Mouse (Mus musculus) ES-E14 (cell line): Measurements from ENCODE around the gene Csrnp3. TPM values are rescaled to one million over a fixed set of nuclear protein-coding genes. Genes with fewer than 3 reads are reported as not detected.

Experiments used
- DNase-seq: peaks from one replicate; pipeline ENCODE4 v3.0.0-alpha.2; 2013; ENCODE audit warnings: low read depth, low spot score
- H3K27ac ChIP-seq: 2 replicates; pipeline ENCODE4 v1.5.1; 2012; ENCODE audit warnings: low read depth, mild to moderate bottlenecking, low read length, moderate library complexity, mixed read lengths; ENCODE audit not compliant: poor library complexity, insufficient read depth, severe bottlenecking
- H3K36me3 ChIP-seq: 2 replicates; pipeline ENCODE4 v1.6.1; 2012; ENCODE audit warnings: mild to moderate bottlenecking, low read length, moderate library complexity, mixed read lengths; ENCODE audit not compliant: control insufficient read depth, poor library complexity, insufficient read depth, severe bottlenecking
- H3K4me1 ChIP-seq, 2 experiments: fragments of 150-350 bp in 1 of 2; sonication (generic) in 1 of 2; 2 replicates each; pipeline ENCODE4 v1.6.1; 2012; ENCODE audit warnings: low read length in 2 of 2, mild to moderate bottlenecking in 1 of 2, mixed read lengths in 1 of 2; ENCODE audit not compliant: control insufficient read depth in 2 of 2, insufficient read depth in 2 of 2, poor library complexity in 1 of 2
- H3K4me3 ChIP-seq, 2 experiments: fragments of 150-350 bp in 1 of 2; sonication (generic) in 1 of 2; 2 replicates each; pipeline ENCODE4 v1.5.1; 2012; ENCODE audit warnings: low read length in 2 of 2, low read depth in 1 of 2, mild to moderate bottlenecking in 1 of 2, mixed read lengths in 1 of 2; ENCODE audit not compliant: insufficient read depth in 1 of 2, poor library complexity in 1 of 2, severe bottlenecking in 1 of 2
- H3K9ac ChIP-seq: 2 replicates; pipeline ENCODE4 v1.6.1; 2012; ENCODE audit warnings: low read depth, mild to moderate bottlenecking, low read length, mixed read lengths; ENCODE audit not compliant: poor library complexity, insufficient read depth, severe bottlenecking
- H3K9me3 ChIP-seq: fragments of 150-350 bp; sonication (generic); 2 replicates; pipeline ENCODE4 v1.6.1; 2012; ENCODE audit warnings: low read depth, mild to moderate bottlenecking, low read length; ENCODE audit not compliant: control insufficient read depth, insufficient read depth
- CHD2 ChIP-seq: IDR thresholded peaks from 2 replicates; pipeline ENCODE4 v1.6.1; 2014; ENCODE audit warnings: mild to moderate bottlenecking, low read depth, low read length, inconsistent platforms
- HCFC1 ChIP-seq: IDR thresholded peaks from 2 replicates; pipeline ENCODE4 v1.6.1; 2012; ENCODE audit warnings: low read length, inconsistent platforms, borderline replicate concordance; ENCODE audit not compliant: insufficient read depth
- MAFK ChIP-seq: IDR thresholded peaks from 2 replicates; pipeline ENCODE4 v1.6.1; 2014; ENCODE audit warnings: mild to moderate bottlenecking, low read depth, low read length, inconsistent platforms; ENCODE audit not compliant: insufficient read depth
- ZC3H11A ChIP-seq: IDR thresholded peaks from 2 replicates; pipeline ENCODE4 v1.6.1; 2012; ENCODE audit warnings: low read depth, mild to moderate bottlenecking, inconsistent platforms, low read length, borderline replicate concordance
- ZNF384 ChIP-seq: IDR thresholded peaks from 2 replicates; pipeline ENCODE4 v1.6.1; 2012; ENCODE audit warnings: low read depth, low read length, inconsistent platforms
- in situ Hi-C, 2 experiments: fragments of 600-800 bp; cut with MboI; formaldehyde crosslinking; loops; one replicate each; pipeline ENCODE4 v1.15.1; 2025; ENCODE audit warnings: low sequenced_read_pairs in 2 of 2, inconsistent platforms in 1 of 2; ENCODE audit not compliant: unreplicated experiment in 2 of 2
- total RNA-seq: library from RNA; depleted of rRNA; stranded (reverse); fragments of 300-350 nt; gene quantifications from 2 replicates; pipeline ENCODE4 v1.2.3, GENCODE M21; 2012

The Csrnp3 gene
- total RNA-seq, 1 experiment: 4.3 TPM

- H3K4me3 ChIP-seq: no peak overlapping the region; a peak in 1 of 4 replicates
- TF ChIP-seq CHD2: no peak
- TF ChIP-seq HCFC1: no peak
- TF ChIP-seq ZNF384: no peak
- TF ChIP-seq ZC3H11A: no peak
- TF ChIP-seq MAFK: no peak
- H3K4me1 ChIP-seq: no peaks in the 10 kb centered on the region
- no peaks in the 10 kb centered on the region for H3K9me3 ChIP-seq
- H3K36me3 ChIP-seq: no peaks in the 10 kb centered on the region
- no peak overlapping the region for H3K9ac ChIP-seq
- in situ Hi-C loops: no loop called here
- DNase-seq: peak; percentile 19
- H3K27ac ChIP-seq: no peak overlapping the region
These were observed 27.3 kb upstream of the Csrnp3 start for GRCm38 (mm10) chr2:65818080-65818796.

- Histone ChIP-seq H3K4me3 (no peak overlapping the region), H3K4me1 (no peaks in the 10 kb centered on the region), H3K9ac (no peak overlapping the region), H3K9me3 (no peaks in the 10 kb centered on the region), H3K36me3 (no peaks in the 10 kb centered on the region), H3K27ac (no peak overlapping the region)
- TF ChIP-seq MAFK: no peak
- TF ChIP-seq ZC3H11A: no peak
- TF ChIP-seq HCFC1: no peak
- TF ChIP-seq ZNF384: no peak
- TF ChIP-seq CHD2: no peak
- in situ Hi-C loops: no loop called here
- no peak for DNase-seq
These were observed 25.3 kb upstream of the Csrnp3 start for GRCm38 (mm10) chr2:65820114-65820769.

GRCm38 (mm10) chr2:65826314-65826713 is 19.3 kb upstream of the Csrnp3 start:
- DNase-seq: no peak
- Histone ChIP-seq H3K4me3 (no peak overlapping the region), H3K27ac (no peak overlapping the region), H3K9me3 (no peaks in the 10 kb centered on the region), H3K9ac (no peak overlapping the region), H3K36me3 (no peaks in the 10 kb centered on the region), H3K4me1 (no peaks in the 10 kb centered on the region)
- TF ChIP-seq ZC3H11A (no peak), CHD2 (no peak), MAFK (no peak), HCFC1 (no peak), ZNF384 (no peak)
- in situ Hi-C loops: no loop called here

- Histone ChIP-seq H3K4me1 (no peaks in the 10 kb centered on the region), H3K4me3 (no peak overlapping the region), H3K9me3 (no peaks in the 10 kb centered on the region), H3K27ac (no peak overlapping the region), H3K9ac (no peak overlapping the region), H3K36me3 (no peaks in the 10 kb centered on the region)
- TF ChIP-seq HCFC1: no peak
- TF ChIP-seq CHD2: no peak
- TF ChIP-seq ZC3H11A: no peak
- no peak for TF ChIP-seq MAFK
- no peak for TF ChIP-seq ZNF384
- DNase-seq: no peak
- in situ Hi-C loops: no loop called here
These were observed 18.8 kb upstream of the Csrnp3 start for GRCm38 (mm10) chr2:65826801-65827200.
